Mouse (Mus musculus) heart, adult 2 months (tissue): ENCODE measurements around the gene Kcnip3. TPM values are rescaled to one million over a fixed set of nuclear protein-coding genes. Genes with fewer than 3 reads are reported as not detected.
A peak's percentile ranks its signal among the peaks of the same experiment; 100 is the strongest.

Experiments used
- DNase-seq, 2 experiments: peaks; one replicate each; pipeline ENCODE4 v3.0.0; 2021
- H3K27ac ChIP-seq: fragments of 200-600 bp; 2 replicates; pipeline ENCODE4 v1.8.1; 2022
- H3K27me3 ChIP-seq: fragments of 200-500 bp; 2 replicates; pipeline ENCODE4 v1.6.1; 2012; ENCODE audit warnings: mild to moderate bottlenecking, low read length, inconsistent platforms, mixed read lengths; ENCODE audit not compliant: control insufficient read depth, insufficient read depth
- H3K36me3 ChIP-seq: fragments of 200-500 bp; 2 replicates; pipeline ENCODE4 v1.6.1; 2012; ENCODE audit warnings: low read length, inconsistent platforms; ENCODE audit not compliant: control insufficient read depth, insufficient read depth
- H3K4me1 ChIP-seq: fragments of 200-500 bp; 2 replicates; pipeline ENCODE4 v1.6.1; 2011; ENCODE audit warnings: low read length; ENCODE audit not compliant: control insufficient read depth, insufficient read depth
- H3K4me3 ChIP-seq: fragments of 200-600 bp; 2 replicates; pipeline ENCODE4 v1.8.1; 2022
- H3K79me2 ChIP-seq: fragments of 200-500 bp; replicated peaks from 2 replicates; pipeline ENCODE4 v1.6.1; 2012; ENCODE audit warnings: mild to moderate bottlenecking, inconsistent platforms, low read length, moderate library complexity, mixed read lengths; ENCODE audit not compliant: control insufficient read depth, insufficient read depth
- H3K9ac ChIP-seq: fragments of 200-500 bp; 2 replicates; pipeline ENCODE4 v1.6.1; 2012; ENCODE audit warnings: low read depth, mild to moderate bottlenecking, control low read depth, inconsistent platforms, low read length, mixed read lengths
- CTCF ChIP-seq: fragments of 200-600 bp; IDR thresholded peaks from 2 replicates; pipeline ENCODE4 v1.8.1; 2022; ENCODE audit warnings: antibody characterized with exemption, mild to moderate bottlenecking, moderate library complexity
- EP300 ChIP-seq: fragments of 200-500 bp; IDR thresholded peaks from 2 replicates; pipeline ENCODE4 v1.6.1; 2011; ENCODE audit warnings: low read depth, low read length, control low read depth; ENCODE audit not compliant: insufficient read depth
- POLR2A ChIP-seq: fragments of 200-500 bp; IDR thresholded peaks from 2 replicates; pipeline ENCODE4 v1.6.1; 2011; ENCODE audit warnings: mild to moderate bottlenecking, low read depth, low read length, control low read depth; ENCODE audit not compliant: insufficient read depth
- WGBS: fragments of 180-500 bp; shearing (Covaris S2); methylation state at CpG from one replicate; pipeline ENCODE4 v1.1.7; 2018; 5-methylcytosine and 5-hydroxymethylcytosine counted together
- intact Hi-C: fragments of 180-260 bp; cut with DNase I; formaldehyde crosslinking; loops from one replicate; pipeline ENCODE4 v1.15.1; 2025
- polyA plus RNA-seq: library from polyadenylated mRNA; depleted of rRNA; stranded (reverse); fragments of >200 nt; gene quantifications from 2 replicates; pipeline ENCODE4 v1.2.3, GENCODE M21; 2012
- total RNA-seq, 2 experiments: library from RNA; stranded (reverse); gene quantifications; 2 replicates each; pipeline ENCODE4 v1.2.3; 2021

The Kcnip3 gene
- total and polyA plus RNA-seq, 3 experiments, result 1.1 to 1.3 (median 1.2) TPM

DNA sequence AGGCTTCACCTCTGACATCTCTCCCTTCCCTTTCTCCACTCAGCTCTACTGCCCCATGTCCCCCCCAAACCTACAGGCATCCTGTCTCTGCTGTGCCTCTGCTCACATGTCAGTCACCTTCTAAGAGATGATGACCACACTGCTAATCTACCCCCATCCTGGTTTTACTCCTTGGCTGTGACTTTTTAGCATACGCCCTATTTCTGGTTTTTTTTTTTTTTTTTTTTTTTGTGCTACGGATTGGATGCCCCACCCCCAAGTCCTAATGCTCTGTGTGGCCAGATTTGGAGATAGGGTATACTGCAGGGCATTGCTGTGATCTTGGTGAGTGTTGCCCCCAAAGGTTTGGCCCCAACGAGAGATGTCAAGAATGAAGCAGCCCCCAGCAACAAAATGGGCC lies 49.6 kb downstream of the Kcnip3 start:
- Histone ChIP-seq H3K27me3 (no peaks in the 10 kb centered on the region), H3K9ac (no peak overlapping the region), H3K4me1 (peaks cover 1% of the 10 kb centered on the region; the same call in 1 of the 2 replicates), H3K36me3 (no peaks in the 10 kb centered on the region), H3K79me2 (no peaks in the 10 kb centered on the region), H3K4me3 (no peak overlapping the region), H3K27ac (no peak overlapping the region)
- 57% methylated on average over 3 of the region's 3 CpGs for WGBS
- intact Hi-C loops, result no loop called here
- TF ChIP-seq POLR2A (no peak), CTCF (no peak), EP300 (no peak)
- DNase-seq, result no peak

DNA sequence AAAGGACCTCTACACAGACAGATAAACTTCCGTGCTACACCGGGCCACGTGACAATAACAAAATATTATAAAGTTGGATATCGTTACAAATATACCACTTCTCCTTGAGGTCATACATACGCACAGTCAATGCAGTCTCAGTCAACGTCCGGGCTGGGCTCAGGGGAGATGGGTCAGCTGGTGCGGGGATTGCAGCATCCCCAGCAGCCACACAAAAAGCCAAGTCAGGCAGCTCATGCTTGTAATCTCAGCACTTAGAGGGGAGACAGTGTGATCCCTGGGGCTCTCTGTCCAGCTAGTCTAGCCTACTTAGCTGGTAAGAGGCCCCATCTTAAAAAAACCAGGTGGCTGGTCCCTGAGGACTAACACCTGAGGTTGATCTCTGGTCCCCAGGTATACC lies 50.6 kb downstream of the Kcnip3 start:
- Histone ChIP-seq H3K4me3 (no peak overlapping the region), H3K4me1 (peaks cover 1% of the 10 kb centered on the region; the same call in 1 of the 2 replicates), H3K9ac (no peak overlapping the region), H3K36me3 (no peaks in the 10 kb centered on the region), H3K27ac (no peak overlapping the region), H3K79me2 (no peaks in the 10 kb centered on the region), H3K27me3 (no peaks in the 10 kb centered on the region)
- intact Hi-C loops, result no loop called here
- WGBS, result 73% methylated on average over 8 of the region's 8 CpGs
- TF ChIP-seq CTCF, result no peak
- TF ChIP-seq POLR2A, result no peak
- TF ChIP-seq EP300, result no peak
- no peak for DNase-seq

DNA sequence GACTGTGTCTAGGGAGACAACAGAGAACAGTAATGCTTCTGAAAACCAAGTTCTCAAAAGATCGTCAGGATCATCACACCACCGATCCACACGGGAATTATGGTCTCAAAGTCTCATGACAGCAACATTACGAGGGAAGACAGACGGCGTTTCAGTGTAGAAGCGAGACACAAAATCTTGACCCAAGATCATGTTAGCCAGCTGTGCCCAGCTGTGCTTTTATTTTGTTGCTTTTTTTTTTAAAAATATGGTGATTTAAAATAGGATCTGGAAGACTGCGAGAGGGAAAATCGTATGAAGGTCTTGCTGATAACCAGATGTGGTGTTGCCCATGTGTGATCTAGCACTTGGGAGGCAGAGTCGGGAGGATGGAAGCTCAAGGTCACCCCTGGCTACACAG lies 51.2 kb downstream of the Kcnip3 start:
- WGBS, result 76% methylated on average over 10 of the region's 10 CpGs
- no peak overlapping the region for H3K27ac ChIP-seq
- no peaks in the 10 kb centered on the region for H3K79me2 ChIP-seq
- no peak overlapping the region for H3K9ac ChIP-seq
- DNase-seq, result no peak
- H3K27me3 ChIP-seq, result no peaks in the 10 kb centered on the region
- intact Hi-C loops, result no loop called here
- no peaks in the 10 kb centered on the region for H3K36me3 ChIP-seq
- TF ChIP-seq CTCF, result no peak
- no peak for TF ChIP-seq EP300
- TF ChIP-seq POLR2A, result no peak
- H3K4me1 ChIP-seq, result peaks cover 1% of the 10 kb centered on the region; the same call in 1 of the 2 replicates
- no peak overlapping the region for H3K4me3 ChIP-seq

DNA sequence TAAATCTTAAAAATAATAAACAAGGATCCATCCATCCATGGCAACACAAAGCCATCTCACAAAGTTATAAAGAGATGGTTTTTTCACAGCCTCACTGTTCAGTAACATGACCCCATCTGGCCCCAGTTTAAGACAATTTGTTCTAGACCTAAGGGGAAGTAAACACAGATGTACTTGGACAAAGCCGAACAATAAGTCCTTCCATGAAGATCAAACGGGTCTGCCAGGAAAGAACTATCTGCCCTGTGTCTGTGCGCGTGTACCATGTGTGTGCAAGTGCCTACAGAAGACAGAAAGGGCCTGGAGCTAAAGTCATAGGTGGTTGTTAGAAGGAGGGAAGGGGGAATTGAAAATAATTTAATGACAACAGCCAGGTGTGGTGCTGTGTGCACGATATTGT lies 51.7 kb downstream of the Kcnip3 start:
- Histone ChIP-seq H3K27ac (no peak overlapping the region), H3K9ac (no peak overlapping the region), H3K79me2 (no peaks in the 10 kb centered on the region), H3K27me3 (no peaks in the 10 kb centered on the region), H3K36me3 (no peaks in the 10 kb centered on the region), H3K4me3 (no peak overlapping the region), H3K4me1 (peaks cover 1% of the 10 kb centered on the region; the same call in 1 of the 2 replicates)
- 72% methylated on average over 5 of the region's 5 CpGs for WGBS
- TF ChIP-seq POLR2A (no peak), CTCF (no peak), EP300 (no peak)
- intact Hi-C loops, result no loop called here
- no peak for DNase-seq

DNA sequence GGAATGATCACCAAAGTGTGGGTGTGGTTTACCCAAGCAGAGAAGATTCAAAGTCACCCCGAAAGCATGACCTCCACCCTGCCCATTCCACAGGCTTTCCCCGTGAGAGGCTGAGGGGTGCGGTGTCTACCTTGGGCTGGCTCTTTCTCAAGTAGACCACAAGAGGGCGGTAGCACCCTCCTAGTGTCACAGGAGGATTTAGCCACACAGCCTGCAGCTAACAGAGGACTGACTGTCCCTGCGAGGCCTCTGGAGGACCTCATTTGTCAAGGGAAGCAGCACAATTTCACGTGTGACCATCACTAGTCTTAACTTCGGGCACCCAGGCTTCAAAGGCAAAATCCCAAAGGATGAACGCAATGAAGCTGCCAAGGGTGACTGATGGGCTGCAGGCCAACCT lies 59.6 kb downstream of the Kcnip3 start:
- 4% methylated on average over 8 of the region's 8 CpGs for WGBS
- peak; percentile 56 to 58 for DNase-seq
- Histone ChIP-seq H3K4me1 (peaks cover 1% of the 10 kb centered on the region; the same call in 1 of the 2 replicates), H3K27ac (no peak overlapping the region), H3K36me3 (no peaks in the 10 kb centered on the region), H3K9ac (no peak overlapping the region), H3K27me3 (no peaks in the 10 kb centered on the region), H3K4me3 (no peak overlapping the region), H3K79me2 (no peaks in the 10 kb centered on the region)
- TF ChIP-seq CTCF (peak; percentile 95), POLR2A (no peak), EP300 (peak; percentile 58; the same call in 1 of the 2 replicates)
- intact Hi-C loops, result loop anchor here (1.0 to 2.0 kb wide), 2 partner anchors 39 to 96 kb away; no protein-coding TSS in a partner anchor

DNA sequence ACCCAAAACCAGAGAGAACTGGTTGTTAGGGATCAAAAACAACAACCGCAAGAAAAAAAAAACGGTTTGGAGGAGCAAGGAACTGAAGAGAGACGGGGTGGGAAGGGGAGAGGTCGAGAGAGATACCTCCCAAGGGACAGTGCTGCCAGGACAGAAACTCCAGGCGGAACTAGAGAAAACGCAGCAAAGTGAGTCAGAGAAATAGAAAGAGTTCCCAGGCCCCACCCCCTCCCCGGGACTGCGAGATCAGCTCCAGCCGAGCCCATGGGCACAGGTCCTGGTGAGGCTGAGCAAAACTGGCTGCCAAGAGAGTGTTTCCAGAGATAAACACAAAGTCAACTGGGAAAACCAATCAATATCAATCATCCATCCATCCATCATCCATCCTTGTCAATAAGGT lies 60.5 kb downstream of the Kcnip3 start:
- intact Hi-C loops, result no loop called here
- TF ChIP-seq CTCF (no peak), POLR2A (no peak), EP300 (no peak)

More for the DNA sequence above, 60.5 kb downstream of the Kcnip3 start:
- H3K27me3 ChIP-seq, result no peaks in the 10 kb centered on the region
- H3K27ac ChIP-seq, result no peak overlapping the region
- H3K9ac ChIP-seq, result no peak overlapping the region
- H3K36me3 ChIP-seq, result no peaks in the 10 kb centered on the region
- peaks cover 1% of the 10 kb centered on the region; the same call in 1 of the 2 replicates for H3K4me1 ChIP-seq
- WGBS, result 31% methylated on average over 9 of the region's 9 CpGs
- no peak overlapping the region for H3K4me3 ChIP-seq
- no peaks in the 10 kb centered on the region for H3K79me2 ChIP-seq
- DNase-seq, result no peak
